Mouse (Mus musculus) mammary gland, adult 2 months (tissue): ENCODE data around the gene Cylc1. TPM values are rescaled to one million over a fixed set of nuclear protein-coding genes. Genes with fewer than 3 reads are reported as not detected.

Experiments used
- polyA plus RNA-seq: library from polyadenylated mRNA; depleted of rRNA; stranded (reverse); fragments of >200 nt; gene quantifications from 2 replicates; pipeline ENCODE4 v1.2.3, GENCODE M21; 2012; ENCODE audit warnings: low replicate concordance; rRNA removed

Gene Cylc1
- polyA plus RNA-seq, result not detected in 2 replicates

GRCm38 (mm10) chrX:111110118-111110517, at the start of gene Cylc1:
Gene Cylc1, plus strand, starts transcription at chrX:111110418.

GRCm38 (mm10) chrX:111168040-111168439, 57.8 kb downstream of the Cylc1 start, which contains the start of gene Gm10112:
Gene Gm10112, plus strand, starts transcription at chrX:111168340.

Other genes starting within 250 kb of the Cylc1 start
- gene Gm10112, start 57.9 kb downstream of the Cylc1 start, polyA plus RNA-seq, result not detected in 2 replicates